Mouse (Mus musculus) cerebellum, adult 9-10 months (tissue): ENCODE data around the gene Stap2.
A peak's percentile ranks its signal among the peaks of the same experiment; 100 is the strongest.

Experiments
- DNase-seq: peaks from one replicate; pipeline ENCODE4 v3.0.0; 2022

Stap2 gene

DNA sequence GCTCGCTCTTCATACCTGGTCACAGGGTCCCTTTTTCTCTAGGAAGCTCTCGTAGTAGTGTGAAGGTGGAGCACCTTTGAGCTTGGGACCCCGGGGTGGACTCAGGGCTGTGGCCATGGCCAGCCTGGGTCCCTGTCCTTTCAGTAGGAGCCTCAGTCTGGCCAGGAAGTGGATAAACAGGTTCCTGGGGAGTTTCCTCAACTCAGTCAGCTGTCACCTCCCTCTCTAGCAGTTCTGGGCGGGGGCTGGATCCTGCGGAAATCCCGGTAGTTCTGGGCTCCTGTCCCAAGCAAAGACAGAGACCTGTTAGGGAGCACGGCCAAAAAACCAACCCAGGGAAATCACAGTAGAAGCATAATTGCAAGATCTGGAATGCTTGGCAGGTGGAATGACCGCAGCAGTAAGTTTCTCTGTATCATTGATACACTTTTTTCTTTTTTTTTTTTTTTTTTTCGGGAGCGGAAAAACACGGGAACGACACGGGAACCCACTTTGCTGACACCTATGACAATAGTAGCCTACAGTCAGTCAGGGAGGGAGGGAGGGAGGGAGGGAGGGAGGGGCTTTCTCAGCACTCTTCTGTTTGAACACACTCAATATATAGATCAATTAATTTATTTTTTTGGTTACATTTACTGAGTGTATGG, at the start of gene Stap2, which contains the start of gene Mpnd:
TSS of gene Stap2 (minus strand) at position 170 of the 647 bp plus-strand sequence.
TSS of gene Mpnd (plus strand) at position 297 of the 647 bp plus-strand sequence.
- DNase-seq = peak; percentile 74

- DNase-seq = no peak
Observed at GRCm38 (mm10) chr17:56054938-56055337, 49.6 kb upstream of the Stap2 start.

GRCm38 (mm10) chr17:56051369-56051768, 46.0 kb upstream of the Stap2 start:
- DNase-seq = no peak

DNA sequence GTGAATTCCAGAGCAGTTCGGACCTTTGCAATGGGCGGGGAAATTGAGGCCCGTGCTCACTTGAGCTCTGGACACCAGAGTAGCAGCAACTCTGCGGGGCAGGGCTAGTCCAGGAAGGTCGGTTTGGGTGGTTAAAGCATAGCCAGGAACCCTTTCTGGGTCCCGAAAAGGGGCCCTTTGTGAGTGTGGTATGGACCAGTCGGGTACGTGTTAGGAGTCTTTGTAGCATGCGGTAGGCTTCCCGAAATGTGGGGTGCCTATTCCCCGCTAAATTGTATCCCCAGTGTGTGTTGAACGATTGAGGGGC, 35.4 kb upstream of the Stap2 start:
- no peak for DNase-seq

GRCm38 (mm10) chr17:56040030-56040856, 34.9 kb upstream of the Stap2 start, which contains the start of gene Chaf1a:
Gene Chaf1a, plus strand, starts transcription at chr17:56040439.
- DNase-seq = peak; percentile 97

DNA sequence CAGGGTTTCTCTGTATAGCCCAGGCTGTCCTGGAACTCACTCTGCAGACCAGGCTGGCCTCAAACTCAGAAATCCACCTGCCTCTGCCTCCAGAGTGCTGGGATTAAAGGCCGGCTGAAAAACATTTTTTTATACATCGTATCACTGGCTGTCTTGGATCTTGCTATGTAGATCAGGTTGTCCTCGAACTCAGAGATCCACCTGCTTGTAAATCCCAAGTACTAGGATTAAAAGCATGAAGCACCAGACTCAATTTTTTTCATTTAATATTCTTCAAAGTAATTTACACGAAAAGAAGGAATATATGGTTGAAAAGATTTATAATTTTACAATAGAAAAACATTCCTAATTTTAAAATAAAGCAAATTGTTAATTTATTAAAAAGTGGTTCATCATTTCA, 34.0 kb upstream of the Stap2 start:
- DNase-seq = no peak

- peak; percentile 65 for DNase-seq
Observed at GRCm38 (mm10) chr17:56038583-56039261, 33.3 kb upstream of the Stap2 start.

DNA sequence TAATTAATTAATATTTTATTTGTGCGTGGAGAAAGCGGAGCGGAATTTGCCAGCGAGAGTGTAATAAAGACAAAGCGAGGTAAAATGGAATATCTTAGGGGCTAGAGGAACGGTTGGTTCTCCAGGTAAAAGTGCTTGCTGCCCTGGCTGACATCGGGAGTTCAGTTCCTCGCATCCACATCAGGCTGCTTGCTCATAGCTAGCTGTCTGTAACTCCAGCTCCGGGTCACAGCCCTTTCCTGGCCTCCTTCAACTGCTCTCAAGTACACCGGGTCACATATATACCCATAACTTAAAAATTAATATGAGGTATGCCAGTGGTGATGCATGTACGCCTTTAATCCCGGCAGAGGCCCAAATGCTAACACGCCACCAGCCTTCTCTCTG, 31.5 kb upstream of the Stap2 start:
- DNase-seq = no peak

- DNase-seq = peak; percentile 100
Observed at GRCm38 (mm10) chr17:56036176-56036900, 31.0 kb upstream of the Stap2 start, which contains the start of gene Sh3gl1. Gene Sh3gl1, minus strand, starts transcription at chr17:56036635.

DNA sequence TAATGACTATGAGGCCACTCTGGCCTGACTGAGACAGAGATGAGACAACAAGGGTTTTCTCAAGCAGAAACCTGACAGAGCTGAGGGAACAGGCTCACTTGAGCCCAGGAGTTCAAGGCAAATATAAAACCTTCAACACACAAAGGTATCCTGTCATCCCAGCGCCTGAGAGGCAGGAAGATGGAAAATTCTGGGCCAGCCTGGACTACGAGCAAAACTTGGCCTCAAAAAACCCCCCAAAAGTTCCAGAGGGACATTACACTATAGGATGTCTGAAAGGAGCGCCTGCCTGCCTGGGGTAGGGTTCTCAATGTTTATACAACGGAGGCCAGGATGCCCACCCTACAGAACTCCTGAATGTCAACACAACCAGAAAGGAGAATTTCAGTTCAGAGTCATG, 29.8 kb upstream of the Stap2 start:
- DNase-seq = no peak

DNA sequence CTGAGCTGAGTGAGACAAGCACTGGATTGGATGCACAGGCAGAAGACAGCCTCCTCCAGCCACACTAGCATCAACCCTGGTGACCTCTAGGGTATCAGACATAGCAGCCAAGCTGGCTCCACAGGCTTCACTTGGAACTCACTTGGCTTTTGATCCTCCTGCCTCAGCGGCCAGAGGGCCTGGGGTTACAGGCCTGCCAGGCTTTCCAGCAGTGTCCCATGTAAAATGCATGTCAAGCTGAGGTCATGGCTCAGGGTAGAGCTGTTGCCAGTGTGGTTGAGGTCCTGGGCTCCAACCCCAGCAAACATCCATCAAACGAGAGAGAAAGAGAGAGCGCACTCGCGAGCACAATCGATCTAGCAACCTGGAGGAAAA, 29.3 kb upstream of the Stap2 start:
- DNase-seq = no peak

DNA sequence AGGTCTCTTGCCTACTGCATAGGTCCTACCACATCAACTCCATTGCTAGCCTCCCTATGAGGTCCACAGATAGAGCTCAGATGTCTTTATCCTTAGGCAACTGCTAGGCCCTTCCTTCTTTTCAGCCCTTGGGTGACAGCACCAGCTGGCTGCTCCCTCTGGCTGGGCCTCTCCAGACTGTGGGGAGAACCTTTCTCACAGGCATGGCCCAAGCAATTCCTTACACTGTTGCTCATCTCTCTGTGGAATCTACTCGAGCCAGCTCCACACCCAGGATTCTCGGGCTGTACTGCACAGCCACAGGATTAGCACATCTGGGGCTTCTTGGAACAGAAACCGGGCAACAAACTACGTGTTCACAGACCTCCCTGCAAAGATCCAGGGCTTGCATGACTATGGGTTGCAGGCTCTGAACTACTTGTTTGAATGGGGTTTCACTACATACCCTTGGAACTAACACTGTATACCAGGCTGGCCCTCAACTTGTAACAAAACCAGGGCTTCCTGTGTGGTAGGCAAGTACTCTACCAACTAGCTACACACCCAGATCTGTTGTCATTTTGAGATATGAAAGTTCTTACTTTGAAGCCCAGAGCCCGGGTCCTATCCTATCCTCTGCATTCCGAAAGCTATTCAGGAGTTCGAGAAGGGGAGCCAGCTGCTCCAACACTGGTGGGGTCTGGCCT, 28.8 kb upstream of the Stap2 start:
- DNase-seq = peak; percentile 35

DNA sequence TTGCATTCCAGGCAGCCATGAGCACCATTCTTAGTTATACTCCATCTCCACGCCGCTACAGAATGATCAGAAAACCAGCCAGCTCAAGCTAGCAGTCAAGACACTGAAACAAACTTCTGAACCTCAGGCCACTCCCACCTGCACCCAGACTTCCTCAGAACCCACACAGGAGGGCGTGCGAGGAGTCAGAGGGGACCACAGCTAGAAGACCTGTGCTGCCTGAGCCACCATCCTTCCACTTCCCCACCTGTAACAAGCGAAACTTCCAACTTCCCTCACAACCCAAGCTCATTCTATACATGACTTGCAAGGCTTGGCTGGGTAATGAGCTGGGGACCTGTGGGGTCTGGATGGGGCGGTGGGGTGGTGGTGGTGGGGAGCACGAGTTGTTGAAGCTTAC, 27.4 kb upstream of the Stap2 start:
- DNase-seq = no peak

- peak; percentile 33 for DNase-seq
Observed at GRCm38 (mm10) chr17:56032127-56032733, 26.8 kb upstream of the Stap2 start.

DNA sequence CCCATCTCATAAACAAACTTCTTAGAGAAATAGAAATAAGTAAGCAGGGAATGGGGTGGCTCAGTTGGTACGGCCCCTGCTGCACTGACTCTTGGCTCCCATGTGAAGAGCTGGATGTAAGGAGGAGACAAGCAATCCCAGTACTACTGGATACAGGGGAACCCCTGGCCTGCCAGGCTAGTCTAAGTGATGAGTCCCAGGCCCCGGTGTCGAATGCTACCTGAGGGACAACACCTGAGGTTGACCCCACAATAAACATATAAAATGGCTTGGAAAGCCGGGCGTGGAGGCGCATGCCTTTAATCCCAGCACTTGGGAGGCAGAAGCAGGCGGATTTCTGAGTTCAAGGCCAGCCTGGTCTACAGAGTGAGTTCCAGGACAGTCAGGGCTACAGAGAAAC, 26.0 kb upstream of the Stap2 start:
- DNase-seq = peak; percentile 47

- peak; percentile 61 for DNase-seq
Observed at GRCm38 (mm10) chr17:56030919-56031318, 25.5 kb upstream of the Stap2 start.

DNA sequence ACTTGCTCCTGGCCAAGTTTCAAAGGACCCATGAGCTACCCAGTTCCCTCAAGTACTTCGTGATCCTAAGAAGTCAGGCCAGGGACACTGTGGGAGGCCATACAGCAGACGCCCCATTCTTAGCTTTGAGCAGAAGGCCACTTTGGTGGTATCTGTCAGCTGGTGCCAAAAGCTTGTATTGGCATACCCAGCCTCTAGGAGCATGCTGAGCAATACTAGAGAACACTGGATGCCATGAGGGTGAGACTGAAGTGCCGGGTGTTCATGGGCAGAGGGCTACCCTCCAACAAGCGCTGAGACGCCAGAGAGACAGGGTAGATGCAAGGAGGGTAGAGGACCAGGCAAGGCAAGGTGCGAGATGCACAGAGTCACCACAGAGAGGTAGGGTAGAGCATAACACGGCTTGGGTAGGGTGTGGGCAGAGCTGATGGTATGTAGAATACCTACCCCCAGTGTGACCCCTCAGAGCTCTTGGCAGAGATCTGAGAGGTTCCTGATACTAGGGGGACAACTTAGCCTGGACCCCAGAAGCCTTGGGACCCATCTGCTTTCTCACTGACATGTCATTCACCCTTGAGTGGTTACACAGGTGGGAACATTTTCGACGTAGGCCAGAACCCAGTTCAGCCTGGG, 25.0 kb upstream of the Stap2 start:
- DNase-seq = peak; percentile 65

- peak; percentile 83 for DNase-seq
Observed at GRCm38 (mm10) chr17:56027801-56028441, 22.5 kb upstream of the Stap2 start.

GRCm38 (mm10) chr17:56026881-56027280, 21.5 kb upstream of the Stap2 start:
- DNase-seq = peak; percentile 46

DNA sequence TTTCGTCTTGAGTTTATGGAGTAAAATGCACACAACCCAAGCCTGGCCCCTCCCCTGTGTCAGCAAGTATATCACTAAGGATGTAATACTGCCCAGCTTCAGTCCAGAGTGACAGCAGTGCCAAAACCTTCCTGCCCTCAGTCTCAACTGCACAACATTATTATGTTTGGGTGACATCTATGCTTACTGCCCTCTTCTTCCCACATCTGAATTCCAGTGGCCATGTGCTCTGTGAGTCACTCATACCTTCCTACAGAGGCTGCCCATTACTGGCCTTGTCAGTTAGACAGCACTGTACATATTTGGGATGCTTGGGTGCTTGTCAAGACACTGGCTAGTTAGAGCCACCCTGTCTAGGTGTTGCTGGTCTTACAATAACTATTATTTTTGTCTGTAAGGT, 20.9 kb upstream of the Stap2 start:
- no peak for DNase-seq

GRCm38 (mm10) chr17:56024931-56025330, 19.5 kb upstream of the Stap2 start:
- no peak for DNase-seq
